In genomic region chr17:22739173-22739572, GRCm38 (mm10) we compare ENCODE assay signal across 8 mouse cellular contexts.
DNase-seq lines count a peak whose midpoint lies in the region; ATAC-seq and TF ChIP-seq lines count a peak whose summit lies in the region.

No protein-coding gene starts in this region.

- WGBS in kidney, embryonic 16.5 days: 9% methylated on average over 12 of the region's 12 CpGs
- WGBS in embryonic facial prominence, embryonic 10.5 days: 19% methylated on average over 12 of the region's 12 CpGs
- 5% methylated on average over 12 of the region's 12 CpGs for WGBS in intestine, embryonic 16.5 days

- no peaks in the 10 kb centered on the region for H3K27me3 ChIP-seq in kidney, embryonic 16.5 days (ENCODE audit: insufficient read depth, low read length)
- H3K27me3 ChIP-seq in embryonic facial prominence, embryonic 10.5 days (replicated peaks; ENCODE audit: low read depth, poor library complexity, severe bottlenecking): no peaks in the 10 kb centered on the region
- no peaks in the 10 kb centered on the region for H3K27me3 ChIP-seq in intestine, embryonic 16.5 days (replicated peaks; ENCODE audit: control insufficient read depth, insufficient read depth, low read length)
- no peaks in the 10 kb centered on the region for H3K27me3 ChIP-seq in myocyte (ENCODE audit: control insufficient read depth, insufficient read depth, insufficient read length)

- TF ChIP-seq POLR2A in myocyte (IDR thresholded peaks at IDR 0.05; ENCODE audit: insufficient read length, low read depth): no peak

- no peak for DNase-seq in kidney, postnatal 10 days
- DNase-seq in embryonic facial prominence, embryonic 10.5 days (ENCODE audit: low spot score): no peak
- DNase-seq in urinary bladder, postnatal 25 days (ENCODE audit: low spot score): no peak
- DNase-seq in frontal cortex, postnatal 25 days (ENCODE audit: low spot score in 2 of 2): no peak

- H3K4me2 ChIP-seq in kidney, embryonic 16.5 days (replicated peaks; ENCODE audit: low read depth, low read length): peak overlapping the region; percentile 65
- peak overlapping the region; percentile 76 for H3K4me2 ChIP-seq in intestine, embryonic 16.5 days (ENCODE audit: low read depth, low read length)
- peak overlapping the region; percentile 88 for H3K4me2 ChIP-seq in myocyte (ENCODE audit: low read depth)

- H3K9ac ChIP-seq in kidney, embryonic 16.5 days (replicated peaks; ENCODE audit: low read length): peak overlapping the region; percentile 62
- peak overlapping the region; percentile 73 for H3K9ac ChIP-seq in intestine, embryonic 16.5 days (ENCODE audit: low read depth, low read length)

- H3K4me1 ChIP-seq in kidney, embryonic 16.5 days (ENCODE audit: insufficient read depth, low read length): 0 out of 2 replicates have a peak, but pooled peaks cover 6% of the 10 kb centered on the region
- peaks cover 10% of the 10 kb centered on the region; the same call in 1 of the 2 replicates for H3K4me1 ChIP-seq in embryonic facial prominence, embryonic 10.5 days
- no peaks in the 10 kb centered on the region for H3K4me1 ChIP-seq in intestine, embryonic 16.5 days (ENCODE audit: control insufficient read depth, insufficient read depth, low read length)

- peak; percentile 24; the same call in 1 of the 2 replicates for ATAC-seq in kidney, embryonic 16.5 days (ENCODE audit: low FRiP score, low TSS enrichment)
- ATAC-seq in intestine, embryonic 16.5 days: peak; percentile 49
- no peak for ATAC-seq in granulocyte monocyte progenitor cell, adult 5-6 weeks (replicated peaks; ENCODE audit: poor library complexity, severe bottlenecking)

- H3K27ac ChIP-seq in kidney, embryonic 16.5 days (ENCODE audit: low read length): peak overlapping the region; percentile 61
- H3K27ac ChIP-seq in embryonic facial prominence, embryonic 10.5 days (replicated peaks): peak overlapping the region; percentile 87
- peak overlapping the region; percentile 79 for H3K27ac ChIP-seq in intestine, embryonic 16.5 days (ENCODE audit: low read length)

- H3K79me2 ChIP-seq in myocyte (ENCODE audit: control insufficient read depth, insufficient read depth): no peaks in the 10 kb centered on the region

- H3K9me3 ChIP-seq in kidney, embryonic 16.5 days (ENCODE audit: low read length): peaks cover 6% of the 10 kb centered on the region; the same call in 1 of the 2 replicates
- peaks cover 25% of the 10 kb centered on the region for H3K9me3 ChIP-seq in embryonic facial prominence, embryonic 10.5 days
- H3K9me3 ChIP-seq in intestine, embryonic 16.5 days (ENCODE audit: control insufficient read depth, low read length): no peaks in the 10 kb centered on the region

- peaks cover 16% of the 10 kb centered on the region for H3K36me3 ChIP-seq in kidney, embryonic 16.5 days (ENCODE audit: insufficient read depth, low read length)
- peaks cover 24% of the 10 kb centered on the region for H3K36me3 ChIP-seq in embryonic facial prominence, embryonic 10.5 days (replicated peaks)
- peaks cover 4% of the 10 kb centered on the region; the same call in 1 of the 2 replicates for H3K36me3 ChIP-seq in intestine, embryonic 16.5 days (ENCODE audit: control insufficient read depth, insufficient read depth, low read length)
- H3K36me3 ChIP-seq in myocyte (ENCODE audit: control insufficient read depth, insufficient read depth): no peaks in the 10 kb centered on the region

- H3ac ChIP-seq in myocyte (ENCODE audit: control insufficient read depth, insufficient read length): no peak overlapping the region

- peak overlapping the region; percentile 53 for H3K4me3 ChIP-seq in kidney, embryonic 16.5 days (ENCODE audit: low read length)
- H3K4me3 ChIP-seq in embryonic facial prominence, embryonic 10.5 days: peak overlapping the region; percentile 69
- H3K4me3 ChIP-seq in intestine, embryonic 16.5 days (ENCODE audit: low read length): peak overlapping the region; percentile 69
- H3K4me3 ChIP-seq in myocyte: peak overlapping the region; percentile 40

TF ChIP-seq in myocyte, 11 proteins besides CTCF, POLR2A, EP300 and RAD21:
- TF ChIP-seq POLR2AphosphoS2 (IDR thresholded peaks at IDR 0.05; ENCODE audit: insufficient read length, low read depth) (no peak), TCF3 (IDR thresholded peaks at IDR 0.05; ENCODE audit: insufficient read length, low read depth) (no peak), CEBPB (IDR thresholded peaks at IDR 0.05; ENCODE audit: insufficient read depth, poor library complexity, severe bottlenecking) (no peak), E2F4 (IDR thresholded peaks at IDR 0.05; ENCODE audit: insufficient read depth) (no peak), MYOG (IDR thresholded peaks at IDR 0.05; ENCODE audit: control insufficient read depth in 1 of 3, insufficient read depth in 1 of 3, insufficient read length in 2 of 3, low read depth in 2 of 3) (no peak), REST (IDR thresholded peaks at IDR 0.05; ENCODE audit: insufficient read depth, insufficient read length) (no peak), MYOD1 (IDR thresholded peaks at IDR 0.05; ENCODE audit: control insufficient read depth in 1 of 3, insufficient read length in 2 of 3, low read depth in 2 of 3) (no peak), USF1 (IDR thresholded peaks at IDR 0.05; ENCODE audit: low read depth) (no peak), TCF12 (IDR thresholded peaks at IDR 0.05; ENCODE audit: insufficient read depth, poor library complexity, severe bottlenecking) (no peak), MAX (IDR thresholded peaks at IDR 0.05; ENCODE audit: low read depth) (no peak), SRF (IDR thresholded peaks at IDR 0.05; ENCODE audit: control insufficient read depth, insufficient read length, low read depth) (no peak)
